Mouse (Mus musculus): ENCODE results near the gene Per3. TPM values are rescaled to one million over a fixed set of nuclear protein-coding genes. Genes with fewer than 3 reads are reported as not detected.

Per3 gene
- 2.9 to 4.1 TPM (median 4.0 TPM) in 4 replicates for total RNA-seq (2023)

GRCm38 (mm10) chr4:151044037-151044943, at the start of gene Per3:
Gene Per3 (minus strand): TSS chr4:151044665.

GRCm38 (mm10) chr4:151089270-151089669, 44.8 kb upstream of the Per3 start, which contains the start of gene Gm13090:
Gene Gm13090 (plus strand): TSS chr4:151089570.

GRCm38 (mm10) chr4:151057347-151058321, 13.2 kb upstream of the Per3 start, which contains the start of gene Vamp3:
Gene Vamp3 (minus strand): TSS chr4:151057963.

GRCm38 (mm10) chr4:150996797-150997196, 47.7 kb downstream of the Per3 start, which contains the start of gene Uts2:
Gene Uts2 (plus strand): TSS chr4:150997097.

Other genes with a start within 250 kb of the Per3 start
- gene Errfi1, start 190.7 kb downstream of the Per3 start, total RNA-seq (2023) = 10.0 to 13.2 TPM (median 12.3 TPM) in 4 replicates
- gene Park7, start 130.2 kb downstream of the Per3 start, total RNA-seq (2023) = 116 to 123 TPM (median 120 TPM) in 4 replicates
- gene Tnfrsf9, start 130.1 kb downstream of the Per3 start, total RNA-seq (2023) = 0.36 to 0.91 TPM (median 0.60 TPM) in 4 replicates
- gene Uts2, start 47.6 kb downstream of the Per3 start, total RNA-seq (2023) = not detected in 4 replicates
- gene Vamp3, start 13.3 kb upstream of the Per3 start, total RNA-seq (2023) = 66.0 to 84.0 TPM (median 68.5 TPM) in 4 replicates
- gene Gm13090, start 44.9 kb upstream of the Per3 start, total RNA-seq (2023) = not detected in 4 replicates